Mouse (Mus musculus): ENCODE measurements around the gene Wdtc1. TPM values are rescaled to one million over a fixed set of nuclear protein-coding genes. Genes with fewer than 3 reads are reported as not detected.
A peak's percentile ranks its signal among the peaks of the same experiment; 100 is the strongest.

The Wdtc1 gene
- polyA plus RNA-seq, 1 experiment from 2014 or later = 25.6 TPM

GRCm38 (mm10) chr4:133354641-133355040 is 1.4 kb upstream of the Wdtc1 start:
- no peaks in the 10 kb centered on the region for H3K36me3 ChIP-seq (replicated peaks; ENCODE audit: control insufficient read depth, insufficient read depth)
- WGBS = 94% methylated on average over 6 of the region's 6 CpGs
- DNase-seq (ENCODE audit: low spot score) = no peak
- H3K4me1 ChIP-seq (replicated peaks; ENCODE audit: control insufficient read depth, insufficient read depth, low read length) = no peaks in the 10 kb centered on the region
- no peak overlapping the region for H3K27ac ChIP-seq
- H3K9ac ChIP-seq = no peak overlapping the region
- H3K27me3 ChIP-seq (ENCODE audit: control insufficient read depth, insufficient read depth, low read length) = no peaks in the 10 kb centered on the region
- H3K4me3 ChIP-seq (replicated peaks; ENCODE audit: low read length) = no peak overlapping the region
- H3K9me3 ChIP-seq (ENCODE audit: control insufficient read depth, low read length) = no peaks in the 10 kb centered on the region
- ATAC-seq (ENCODE audit: low FRiP score) = no peak
- no peak overlapping the region for H3K4me2 ChIP-seq (replicated peaks)

- Histone ChIP-seq H3K9ac (no peak overlapping the region), H3K27me3 (ENCODE audit: control insufficient read depth, insufficient read depth, low read length) (no peaks in the 10 kb centered on the region), H3K9me3 (ENCODE audit: control insufficient read depth, low read length) (no peaks in the 10 kb centered on the region), H3K4me3 (replicated peaks; ENCODE audit: low read length) (no peak overlapping the region), H3K36me3 (replicated peaks; ENCODE audit: control insufficient read depth, insufficient read depth) (no peaks in the 10 kb centered on the region), H3K4me2 (replicated peaks) (no peak overlapping the region), H3K27ac (no peak overlapping the region), H3K4me1 (replicated peaks; ENCODE audit: control insufficient read depth, insufficient read depth, low read length) (no peaks in the 10 kb centered on the region)
- DNase-seq (ENCODE audit: low spot score) (no peak), ATAC-seq (ENCODE audit: low FRiP score) (no peak)
- WGBS = 70% methylated on average over 10 of the region's 10 CpGs
These were observed 484 bp downstream of the Wdtc1 start for GRCm38 (mm10) chr4:133352797-133353196.

- H3K4me2 ChIP-seq (replicated peaks) = no peak overlapping the region
- whole genome bisulfite sequencing = 89% methylated on average over 5 of the region's 5 CpGs
- no peak for DNase-seq (ENCODE audit: low spot score)
- H3K27me3 ChIP-seq (ENCODE audit: control insufficient read depth, insufficient read depth, low read length) = no peaks in the 10 kb centered on the region; the same call in 1 of the 2 replicates
- H3K9ac ChIP-seq = no peak overlapping the region
- no peak overlapping the region for H3K4me3 ChIP-seq (replicated peaks; ENCODE audit: low read length)
- ATAC-seq (ENCODE audit: low FRiP score) = no peak
- H3K9me3 ChIP-seq (ENCODE audit: control insufficient read depth, low read length) = no peaks in the 10 kb centered on the region
- H3K27ac ChIP-seq = no peak overlapping the region
- no peaks in the 10 kb centered on the region for H3K4me1 ChIP-seq (replicated peaks; ENCODE audit: control insufficient read depth, insufficient read depth, low read length)
- H3K36me3 ChIP-seq (replicated peaks; ENCODE audit: control insufficient read depth, insufficient read depth) = no peaks in the 10 kb centered on the region
These were observed 5.1 kb downstream of the Wdtc1 start for GRCm38 (mm10) chr4:133348051-133348775.

GRCm38 (mm10) chr4:133347624-133348023 is 5.7 kb downstream of the Wdtc1 start:
- Histone ChIP-seq H3K9me3 (ENCODE audit: control insufficient read depth, low read length) (no peaks in the 10 kb centered on the region), H3K4me1 (replicated peaks; ENCODE audit: control insufficient read depth, insufficient read depth, low read length) (no peaks in the 10 kb centered on the region), H3K27me3 (ENCODE audit: control insufficient read depth, insufficient read depth, low read length) (no peaks in the 10 kb centered on the region; the same call in 1 of the 2 replicates), H3K4me2 (replicated peaks) (no peak overlapping the region), H3K27ac (no peak overlapping the region), H3K9ac (no peak overlapping the region), H3K4me3 (replicated peaks; ENCODE audit: low read length) (no peak overlapping the region), H3K36me3 (replicated peaks; ENCODE audit: control insufficient read depth, insufficient read depth) (no peaks in the 10 kb centered on the region)
- 60% methylated on average over 4 of the region's 4 CpGs for WGBS
- DNase-seq (ENCODE audit: low spot score) (no peak), ATAC-seq (ENCODE audit: low FRiP score) (no peak)

GRCm38 (mm10) chr4:133346577-133346976 is 6.7 kb downstream of the Wdtc1 start:
- no peak overlapping the region for H3K4me2 ChIP-seq (replicated peaks)
- WGBS = 79% methylated on average over 4 of the region's 4 CpGs
- H3K9ac ChIP-seq = no peak overlapping the region
- no peaks in the 10 kb centered on the region for H3K4me1 ChIP-seq (replicated peaks; ENCODE audit: control insufficient read depth, insufficient read depth, low read length)
- ATAC-seq (ENCODE audit: low FRiP score) (no peak), DNase-seq (ENCODE audit: low spot score) (no peak)
- H3K27me3 ChIP-seq (ENCODE audit: control insufficient read depth, insufficient read depth, low read length) = no peaks in the 10 kb centered on the region; the same call in 1 of the 2 replicates
- H3K4me3 ChIP-seq (replicated peaks; ENCODE audit: low read length) = no peak overlapping the region
- no peak overlapping the region for H3K27ac ChIP-seq
- no peaks in the 10 kb centered on the region for H3K36me3 ChIP-seq (replicated peaks; ENCODE audit: control insufficient read depth, insufficient read depth)
- no peaks in the 10 kb centered on the region for H3K9me3 ChIP-seq (ENCODE audit: control insufficient read depth, low read length)

- Histone ChIP-seq H3K36me3 (replicated peaks; ENCODE audit: control insufficient read depth, insufficient read depth) (no peaks in the 10 kb centered on the region), H3K27ac (no peak overlapping the region), H3K4me2 (replicated peaks) (no peak overlapping the region), H3K4me3 (replicated peaks; ENCODE audit: low read length) (no peak overlapping the region), H3K4me1 (replicated peaks; ENCODE audit: control insufficient read depth, insufficient read depth, low read length) (no peaks in the 10 kb centered on the region), H3K9ac (no peak overlapping the region), H3K9me3 (ENCODE audit: control insufficient read depth, low read length) (no peaks in the 10 kb centered on the region), H3K27me3 (ENCODE audit: control insufficient read depth, insufficient read depth, low read length) (no peaks in the 10 kb centered on the region; the same call in 1 of the 2 replicates)
- 90% methylated on average over 6 of the region's 6 CpGs for WGBS
- ATAC-seq (ENCODE audit: low FRiP score) (no peak), DNase-seq (ENCODE audit: low spot score) (no peak)
These were observed 7.6 kb downstream of the Wdtc1 start for GRCm38 (mm10) chr4:133345702-133346101.

GRCm38 (mm10) chr4:133344112-133344511 is 9.2 kb downstream of the Wdtc1 start:
- no peaks in the 10 kb centered on the region for H3K4me1 ChIP-seq (replicated peaks; ENCODE audit: control insufficient read depth, insufficient read depth, low read length)
- no peaks in the 10 kb centered on the region for H3K36me3 ChIP-seq (replicated peaks; ENCODE audit: control insufficient read depth, insufficient read depth)
- no peak overlapping the region for H3K9ac ChIP-seq
- WGBS = 3% methylated on average over 4 of the region's 4 CpGs
- no peaks in the 10 kb centered on the region for H3K9me3 ChIP-seq (ENCODE audit: control insufficient read depth, low read length)
- H3K27me3 ChIP-seq (ENCODE audit: control insufficient read depth, insufficient read depth, low read length) = no peaks in the 10 kb centered on the region; the same call in 1 of the 2 replicates
- ATAC-seq (ENCODE audit: low FRiP score) (no peak), DNase-seq (ENCODE audit: low spot score) (peak; percentile 51)
- H3K4me3 ChIP-seq (replicated peaks; ENCODE audit: low read length) = no peak overlapping the region
- no peak overlapping the region for H3K4me2 ChIP-seq (replicated peaks)
- no peak overlapping the region for H3K27ac ChIP-seq

GRCm38 (mm10) chr4:133340217-133340616 is 13.1 kb downstream of the Wdtc1 start:
- Histone ChIP-seq H3K4me2 (replicated peaks) (no peak overlapping the region), H3K27ac (no peak overlapping the region), H3K27me3 (ENCODE audit: control insufficient read depth, insufficient read depth, low read length) (no peaks in the 10 kb centered on the region; the same call in 1 of the 2 replicates), H3K36me3 (replicated peaks; ENCODE audit: control insufficient read depth, insufficient read depth) (no peaks in the 10 kb centered on the region), H3K9ac (no peak overlapping the region), H3K4me1 (replicated peaks; ENCODE audit: control insufficient read depth, insufficient read depth, low read length) (peaks cover 8% of the 10 kb centered on the region; the same call in 1 of the 2 replicates), H3K9me3 (ENCODE audit: control insufficient read depth, low read length) (no peaks in the 10 kb centered on the region), H3K4me3 (replicated peaks; ENCODE audit: low read length) (no peak overlapping the region)
- DNase-seq (ENCODE audit: low spot score) (no peak), ATAC-seq (ENCODE audit: low FRiP score) (no peak)
- WGBS = 84% methylated on average over 2 of the region's 2 CpGs

GRCm38 (mm10) chr4:133339148-133339749 is 14.0 kb downstream of the Wdtc1 start:
- H3K9me3 ChIP-seq (ENCODE audit: control insufficient read depth, low read length) = no peaks in the 10 kb centered on the region
- H3K9ac ChIP-seq = peak overlapping the region; percentile 92
- peak overlapping the region; percentile 97 for H3K4me3 ChIP-seq (replicated peaks; ENCODE audit: low read length)
- 1% methylated on average over 59 of the region's 60 CpGs for WGBS
- ATAC-seq (ENCODE audit: low FRiP score) = peak; percentile 98
- peak; percentile 99 for DNase-seq (ENCODE audit: low spot score)
- H3K4me1 ChIP-seq (replicated peaks; ENCODE audit: control insufficient read depth, insufficient read depth, low read length) = peaks cover 8% of the 10 kb centered on the region; the same call in 1 of the 2 replicates
- H3K36me3 ChIP-seq (replicated peaks; ENCODE audit: control insufficient read depth, insufficient read depth) = no peaks in the 10 kb centered on the region
- peak overlapping the region; percentile 83 for H3K27ac ChIP-seq
- peak overlapping the region; percentile 86 for H3K4me2 ChIP-seq (replicated peaks)
- no peaks in the 10 kb centered on the region; the same call in 1 of the 2 replicates for H3K27me3 ChIP-seq (ENCODE audit: control insufficient read depth, insufficient read depth, low read length)
